Comparison of ENCODE assay signal across 8 mouse cellular contexts in the genomic region with DNA sequence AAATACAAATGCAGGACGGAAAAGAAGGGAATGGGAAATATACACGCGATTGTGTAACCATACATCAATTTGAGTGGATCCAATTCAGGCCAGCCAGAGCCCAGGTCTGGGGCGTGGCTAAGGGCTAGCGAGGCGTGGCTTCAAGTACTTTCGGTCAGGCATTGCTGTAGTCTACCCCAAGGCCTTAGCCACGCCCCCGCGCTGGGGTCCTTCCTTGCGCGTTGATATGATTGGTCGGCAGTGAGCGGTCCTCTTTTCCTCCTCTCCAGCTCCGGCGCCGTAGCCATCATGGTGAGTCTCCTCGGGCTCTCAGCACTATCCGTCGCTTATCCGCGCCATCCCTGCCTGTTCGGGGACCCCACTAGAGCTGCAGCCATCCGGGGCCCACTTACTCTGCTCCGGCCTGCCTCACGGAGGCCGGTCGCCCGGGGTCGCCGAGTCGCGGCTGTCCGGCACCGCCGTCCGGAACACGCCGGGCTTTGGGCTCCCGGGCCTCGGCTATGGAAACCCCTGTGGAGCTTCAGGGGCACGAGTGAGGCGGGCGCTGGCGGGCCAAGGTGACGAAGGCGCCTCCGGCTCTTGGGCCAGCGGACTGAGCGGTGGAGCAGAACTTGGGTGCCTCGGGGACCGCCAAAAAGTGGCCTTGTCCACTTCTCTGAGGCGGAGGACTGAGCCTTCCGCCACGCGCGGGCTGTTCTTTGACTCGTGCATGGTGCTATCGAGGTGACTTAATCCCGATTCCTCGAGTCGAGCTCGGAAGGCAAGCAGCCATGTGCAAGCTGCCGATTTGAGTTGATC. TPM values are rescaled to one million over a fixed set of nuclear protein-coding genes. Genes with fewer than 3 reads are reported as not detected.
DNase-seq lines count a peak whose midpoint lies in the region; ATAC-seq and TF ChIP-seq lines count a peak whose summit lies in the region.

No protein-coding gene starts in this region.

- peak overlapping the region; percentile 96 for H3K9ac ChIP-seq in embryonic facial prominence, embryonic 15.5 days
- H3K9ac ChIP-seq in limb, embryonic 14.5 days (ENCODE audit: low read depth, low read length, severe bottlenecking): peak overlapping the region; percentile 97
- peak overlapping the region; percentile 87 for H3K9ac ChIP-seq in midbrain, postnatal 0 days (replicated peaks; ENCODE audit: low read length, poor library complexity, severe bottlenecking)

- peak; percentile 94 for DNase-seq in 416B (ENCODE audit: low read depth)
- DNase-seq in heart, adult 8-10 months (ENCODE audit: low spot score): peak; percentile 96
- DNase-seq in kidney, adult 9 months: peak; percentile 98
- DNase-seq in limb, embryonic 14.5 days (ENCODE audit: low spot score): peak; percentile 96
- peak; percentile 97 for DNase-seq in midbrain, postnatal 0 days (ENCODE audit: low spot score)
- DNase-seq in spleen, postnatal 14 days (ENCODE audit: low spot score in 2 of 2): peak; percentile 91 to 95

- H3K36me3 ChIP-seq in embryonic facial prominence, embryonic 15.5 days: peaks cover 35% of the 10 kb centered on the region
- peaks cover 41% of the 10 kb centered on the region for H3K36me3 ChIP-seq in limb, embryonic 14.5 days (ENCODE audit: control insufficient read depth, insufficient read depth, low read length)
- peaks cover 15% of the 10 kb centered on the region; the same call in 1 of the 2 replicates for H3K36me3 ChIP-seq in midbrain, postnatal 0 days (ENCODE audit: insufficient read depth, low read length)

- H3K27ac ChIP-seq in bone marrow, adult 2 months (ENCODE audit: control insufficient read depth, insufficient read depth, low read depth, low read length, poor library complexity): peak overlapping the region; percentile 28
- peak overlapping the region; percentile 86 for H3K27ac ChIP-seq in embryonic facial prominence, embryonic 15.5 days (replicated peaks)
- H3K27ac ChIP-seq in limb, embryonic 14.5 days (replicated peaks; ENCODE audit: low read depth, low read length): peak overlapping the region; percentile 84
- peak overlapping the region; percentile 91 for H3K27ac ChIP-seq in midbrain, postnatal 0 days (ENCODE audit: low read depth, low read length)

- H3K27me3 ChIP-seq in embryonic facial prominence, embryonic 15.5 days: no peaks in the 10 kb centered on the region
- H3K27me3 ChIP-seq in limb, embryonic 14.5 days (ENCODE audit: control insufficient read depth, insufficient read depth, low read length): no peaks in the 10 kb centered on the region
- H3K27me3 ChIP-seq in midbrain, postnatal 0 days (ENCODE audit: insufficient read depth, low read length): no peaks in the 10 kb centered on the region

- ATAC-seq in embryonic facial prominence, embryonic 15.5 days (ENCODE audit: insufficient number of reproducible peaks, low FRiP score, low TSS enrichment, low read depth): peak; percentile 95
- peak; percentile 95 for ATAC-seq in limb, embryonic 14.5 days (ENCODE audit: low FRiP score, low read depth)
- ATAC-seq in midbrain, postnatal 0 days (ENCODE audit: low FRiP score): peak; percentile 93

- peak overlapping the region; percentile 86 for H3K4me3 ChIP-seq in bone marrow, adult 2 months (replicated peaks; ENCODE audit: control insufficient read depth, low read depth, low read length)
- H3K4me3 ChIP-seq in embryonic facial prominence, embryonic 15.5 days (replicated peaks): peak overlapping the region; percentile 80
- H3K4me3 ChIP-seq in limb, embryonic 14.5 days (replicated peaks; ENCODE audit: low read length): peak overlapping the region; percentile 94
- H3K4me3 ChIP-seq in midbrain, postnatal 0 days (ENCODE audit: low read depth, low read length): peak overlapping the region; percentile 87

- peak overlapping the region; percentile 69 for H3K4me2 ChIP-seq in embryonic facial prominence, embryonic 15.5 days (replicated peaks)
- H3K4me2 ChIP-seq in limb, embryonic 14.5 days (replicated peaks; ENCODE audit: low read depth, low read length, severe bottlenecking): peak overlapping the region; percentile 82
- peak overlapping the region; percentile 65 for H3K4me2 ChIP-seq in midbrain, postnatal 0 days (ENCODE audit: low read depth, low read length, poor library complexity, severe bottlenecking)

- peaks cover 4% of the 10 kb centered on the region; the same call in 1 of the 2 replicates for H3K4me1 ChIP-seq in bone marrow, adult 2 months (ENCODE audit: control insufficient read depth, insufficient read depth, low read length)
- H3K4me1 ChIP-seq in embryonic facial prominence, embryonic 15.5 days: peaks cover 46% of the 10 kb centered on the region
- peaks cover 30% of the 10 kb centered on the region for H3K4me1 ChIP-seq in limb, embryonic 14.5 days (ENCODE audit: control insufficient read depth, insufficient read depth, low read length)
- H3K4me1 ChIP-seq in midbrain, postnatal 0 days (ENCODE audit: insufficient read depth, low read length): peaks cover 7% of the 10 kb centered on the region

- TF ChIP-seq CTCF in bone marrow, adult 2 months (IDR thresholded peaks at IDR 0.05; ENCODE audit: control insufficient read depth, insufficient read depth, low read length): peak; percentile 18; the same call in 1 of the 2 replicates
- TF ChIP-seq CTCF in midbrain, postnatal 0 days (IDR thresholded peaks at IDR 0.05): no peak

- H3K9me3 ChIP-seq in embryonic facial prominence, embryonic 15.5 days (replicated peaks): no peaks in the 10 kb centered on the region
- H3K9me3 ChIP-seq in limb, embryonic 14.5 days (ENCODE audit: control insufficient read depth, low read length): no peaks in the 10 kb centered on the region
- no peaks in the 10 kb centered on the region for H3K9me3 ChIP-seq in midbrain, postnatal 0 days (ENCODE audit: low read length)

- WGBS in bone marrow, adult 2 months: under 1% methylated on average over 64 of the region's 64 CpGs
- WGBS in embryonic facial prominence, embryonic 15.5 days: under 1% methylated on average over 64 of the region's 64 CpGs
- WGBS in limb, embryonic 14.5 days: under 1% methylated on average over 64 of the region's 64 CpGs
- under 1% methylated on average over 64 of the region's 64 CpGs for WGBS in midbrain, postnatal 0 days

- TF ChIP-seq POLR2A in bone marrow, adult 2 months (IDR thresholded peaks at IDR 0.05; ENCODE audit: borderline replicate concordance, control insufficient read depth, low read depth, low read length): peak; percentile 85
- peak; percentile 92; the same call in 1 of the 2 replicates for TF ChIP-seq POLR2A in limb, embryonic 14.5 days (IDR thresholded peaks at IDR 0.05; ENCODE audit: borderline replicate concordance, extremely low read depth, insufficient read depth, insufficient read length)

RNA-seq across cellular contexts. Expression of a gene that starts 3.7 kb away (rescaled TPM):
- 2,952 and 4,163 TPM in 2 replicates for polyA plus RNA-seq in bone marrow, adult 2 months (2011; ENCODE audit: insufficient read depth, insufficient read length, low replicate concordance, missing spikeins)
- 863 and 870 TPM in 2 replicates for polyA plus RNA-seq in embryonic facial prominence, embryonic 15.5 days (2015; fragmentation: Nextera tagmentation; extraction: Ambion mirVana)
- total RNA-seq in heart, adult 8-10 months (2022): 1,000 to 10,000 TPM in 1 of 4 experiments, 100 to 1,000 TPM in 3; 885 to 1,065 (median 937) TPM
- 2,427 and 4,774 TPM in 2 replicates for polyA plus RNA-seq in limb, embryonic 14.5 days (2012; rRNA removed)
- polyA plus RNA-seq in limb, embryonic 14.5 days (2014; fragmentation: Nextera tagmentation; extraction: Ambion mirVana): 1,281 and 1,338 TPM in 2 replicates
- 1,066 and 1,223 TPM in 2 replicates for total RNA-seq in midbrain, postnatal 0 days (2014; rRNA removed)
- 799 and 839 TPM in 2 replicates for polyA plus RNA-seq in midbrain, postnatal 0 days (2015; fragmentation: Nextera tagmentation; extraction: Ambion mirVana)

RNA-seq across cellular contexts. Expression of a gene that starts 3.8 kb away (rescaled TPM):
- 3.8 and 6.9 TPM in 2 replicates for polyA plus RNA-seq in bone marrow, adult 2 months (2011; ENCODE audit: insufficient read depth, insufficient read length, low replicate concordance, missing spikeins)
- 18.7 and 22.2 TPM in 2 replicates for polyA plus RNA-seq in embryonic facial prominence, embryonic 15.5 days (2015; fragmentation: Nextera tagmentation; extraction: Ambion mirVana)
- 10 to 100 TPM; 11.8 to 15.0 (median 12.9) TPM for total RNA-seq in heart, adult 8-10 months (2022)
- 13.5 and 14.7 TPM in 2 replicates for polyA plus RNA-seq in limb, embryonic 14.5 days (2012; rRNA removed)
- polyA plus RNA-seq in limb, embryonic 14.5 days (2014; fragmentation: Nextera tagmentation; extraction: Ambion mirVana): 16.2 and 16.9 TPM in 2 replicates
- total RNA-seq in midbrain, postnatal 0 days (2014; rRNA removed): 22.0 and 24.3 TPM in 2 replicates
- polyA plus RNA-seq in midbrain, postnatal 0 days (2015; fragmentation: Nextera tagmentation; extraction: Ambion mirVana): 12.5 and 14.6 TPM in 2 replicates

Comparison
In these comparisons a context has a peak if more than half of its experiments do, and no peak if none do; other contexts are left out.
1. Peak in every context shown above with its lines: DNase-seq, ATAC-seq, H3K4me3 ChIP-seq and H3K27ac ChIP-seq.
2. H3K27ac ChIP-seq: peak in every context shown above with its lines; median percentile 91 in midbrain, postnatal 0 days; 86 in embryonic facial prominence, embryonic 15.5 days; 84 in limb, embryonic 14.5 days; 28 in bone marrow, adult 2 months.